Mouse (Mus musculus) small intestine, adult 2 months (tissue): ENCODE measurements around the gene Mybph. TPM values are rescaled to one million over a fixed set of nuclear protein-coding genes. Genes with fewer than 3 reads are reported as not detected.
"Not testable (repeated sequence)": the region's sequence is repeated elsewhere in the genome, so short reads cannot be mapped to it uniquely, and the experiment has no call there.

Source experiments
- H3K27ac ChIP-seq: fragments of 200-500 bp; 2 replicates; pipeline ENCODE4 v1.5.1; 2012; ENCODE audit warnings: low read depth, low read length, control low read depth, inconsistent platforms; ENCODE audit not compliant: insufficient read depth
- H3K27me3 ChIP-seq: fragments of 200-500 bp; 2 replicates; pipeline ENCODE4 v1.6.1; 2012; ENCODE audit warnings: mild to moderate bottlenecking, moderate library complexity, low read length, inconsistent platforms; ENCODE audit not compliant: control insufficient read depth, insufficient read depth
- H3K36me3 ChIP-seq: fragments of 200-500 bp; 2 replicates; pipeline ENCODE4 v1.6.1; 2012; ENCODE audit warnings: mild to moderate bottlenecking, low read length, control low read depth, inconsistent platforms; ENCODE audit not compliant: control insufficient read depth, insufficient read depth
- H3K4me1 ChIP-seq: fragments of 200-500 bp; 2 replicates; pipeline ENCODE4 v1.6.1; 2012; ENCODE audit warnings: low read length, inconsistent platforms, mixed read lengths; ENCODE audit not compliant: control insufficient read depth, insufficient read depth, insufficient read length
- H3K4me3 ChIP-seq: fragments of 200-500 bp; 2 replicates; pipeline ENCODE4 v1.5.1; 2012; ENCODE audit warnings: low read depth, mild to moderate bottlenecking, control low read depth, inconsistent platforms, low read length, moderate library complexity
- CTCF ChIP-seq: fragments of 200-500 bp; IDR thresholded peaks from 2 replicates; pipeline ENCODE4 v1.5.1; 2012; ENCODE audit warnings: low read depth, mild to moderate bottlenecking, control low read depth, inconsistent platforms, low read length, moderate library complexity, mixed read lengths; ENCODE audit not compliant: insufficient replicate concordance, insufficient read length; ENCODE audit errors: extremely low read depth
- POLR2A ChIP-seq: fragments of 200-500 bp; IDR thresholded peaks from 2 replicates; pipeline ENCODE4 v1.6.1; 2012; ENCODE audit warnings: low read depth, mild to moderate bottlenecking, control low read depth, inconsistent platforms, low read length, moderate library complexity
- WGBS: fragments of 180-500 bp; shearing (Covaris S2); methylation state at CpG from one replicate; pipeline ENCODE4 v1.1.7; 2018; 5-methylcytosine and 5-hydroxymethylcytosine counted together
- polyA plus RNA-seq: library from polyadenylated mRNA; depleted of rRNA; stranded (reverse); fragments of >200 nt; gene quantifications from 2 replicates; pipeline ENCODE4 v1.2.3, GENCODE M21; 2012; rRNA removed

Gene Mybph
- polyA plus RNA-seq, 1 experiment, result 0.08 TPM

GRCm38 (mm10) chr1:134243505-134243904 lies 50.3 kb downstream of the Mybph start:
- H3K4me3 ChIP-seq, result no peak overlapping the region
- H3K4me1 ChIP-seq, result peaks cover 3% of the 10 kb centered on the region; the same call in 1 of the 2 replicates
- H3K27me3 ChIP-seq, result no peaks in the 10 kb centered on the region
- H3K27ac ChIP-seq, result no peak overlapping the region
- no peaks in the 10 kb centered on the region for H3K36me3 ChIP-seq
- TF ChIP-seq CTCF (no peak), POLR2A (no peak)
- 66% methylated on average over 6 of the region's 6 CpGs for WGBS

GRCm38 (mm10) chr1:134243948-134244914 lies 51.0 kb downstream of the Mybph start:
- H3K27me3 ChIP-seq, result no peaks in the 10 kb centered on the region
- 30% methylated on average over 35 of the region's 35 CpGs for WGBS
- H3K4me1 ChIP-seq, result peaks cover 3% of the 10 kb centered on the region; the same call in 1 of the 2 replicates
- H3K36me3 ChIP-seq, result no peaks in the 10 kb centered on the region
- H3K4me3 ChIP-seq, result no peak overlapping the region
- H3K27ac ChIP-seq, result no peak overlapping the region
- TF ChIP-seq POLR2A (no peak), CTCF (peak; percentile 97)

- H3K27ac ChIP-seq, result no peak overlapping the region
- H3K36me3 ChIP-seq, result no peaks in the 10 kb centered on the region
- no peak overlapping the region for H3K4me3 ChIP-seq
- WGBS, result 70% methylated on average over 13 of the region's 14 CpGs
- TF ChIP-seq POLR2A, result no peak
- TF ChIP-seq CTCF, result no peak
- H3K4me1 ChIP-seq, result peaks cover 3% of the 10 kb centered on the region; the same call in 1 of the 2 replicates
- H3K27me3 ChIP-seq, result no peaks in the 10 kb centered on the region
Observed at GRCm38 (mm10) chr1:134245004-134245717, 51.9 kb downstream of the Mybph start.

- no peak for TF ChIP-seq POLR2A
- no peak for TF ChIP-seq CTCF
- no peaks in the 10 kb centered on the region for H3K27me3 ChIP-seq
Observed at GRCm38 (mm10) chr1:134246590-134246989, 53.3 kb downstream of the Mybph start.

GRCm38 (mm10) chr1:134249681-134250080 lies 56.4 kb downstream of the Mybph start:
- WGBS, result 94% methylated on average over 1 of the region's 1 CpGs
- H3K4me1 ChIP-seq, H3K27me3 ChIP-seq, H3K27ac ChIP-seq, H3K4me3 ChIP-seq, H3K36me3 ChIP-seq: not testable (repeated sequence)

More at GRCm38 (mm10) chr1:134246590-134246989, 53.3 kb downstream of the Mybph start:
- 65% methylated on average over 4 of the region's 4 CpGs for whole genome bisulfite sequencing
- H3K27ac ChIP-seq, result no peak overlapping the region
- H3K4me3 ChIP-seq, result no peak overlapping the region
- no peaks in the 10 kb centered on the region for H3K36me3 ChIP-seq
- H3K4me1 ChIP-seq, result peaks cover 3% of the 10 kb centered on the region; the same call in 1 of the 2 replicates

Other genes starting within 250 kb of the Mybph start
- 0.48 and 0.86 TPM in 2 replicates for gene Fmod, start 156.2 kb upstream of the Mybph start, polyA plus RNA-seq
- gene Btg2, start 114.3 kb upstream of the Mybph start, polyA plus RNA-seq, result 18.0 and 73.7 TPM in 2 replicates
- 1.6 TPM in 1 of 2 replicates, not detected in the other for gene Chit1, start 82.2 kb upstream of the Mybph start, polyA plus RNA-seq
- 0.46 and 0.88 TPM in 2 replicates for gene Chil1, start 11.3 kb upstream of the Mybph start, polyA plus RNA-seq
- 1.2 and 3.5 TPM in 2 replicates for gene Adora1, start 42.0 kb downstream of the Mybph start, polyA plus RNA-seq
- not detected in 2 replicates for gene Myog, start 96.5 kb downstream of the Mybph start, polyA plus RNA-seq
- 5.9 and 8.9 TPM in 2 replicates for gene Ppfia4, start 139.5 kb downstream of the Mybph start, polyA plus RNA-seq
- gene Tmem183a, start 168.5 kb downstream of the Mybph start, polyA plus RNA-seq, result 82.6 and 133 TPM in 2 replicates
- not detected in 2 replicates for gene 4933406M09Rik, start 192.5 kb downstream of the Mybph start, polyA plus RNA-seq
- 11.8 and 17.8 TPM in 2 replicates for gene Cyb5r1, start 212.1 kb downstream of the Mybph start, polyA plus RNA-seq
- 59.6 and 97.7 TPM in 2 replicates for gene Adipor1, start 221.9 kb downstream of the Mybph start, polyA plus RNA-seq